Mouse (Mus musculus): Measurements from ENCODE around the gene Atg101.
A peak's percentile ranks its signal among the peaks of the same experiment; 100 is the strongest.

Atg101 gene

GRCm38 (mm10) chr15:101283183-101283910, 725 bp upstream of the Atg101 start:
- peak in 1 of 2 experiments; percentile 72 for DNase-seq (ENCODE audit: low spot score in 2 of 2)

DNA sequence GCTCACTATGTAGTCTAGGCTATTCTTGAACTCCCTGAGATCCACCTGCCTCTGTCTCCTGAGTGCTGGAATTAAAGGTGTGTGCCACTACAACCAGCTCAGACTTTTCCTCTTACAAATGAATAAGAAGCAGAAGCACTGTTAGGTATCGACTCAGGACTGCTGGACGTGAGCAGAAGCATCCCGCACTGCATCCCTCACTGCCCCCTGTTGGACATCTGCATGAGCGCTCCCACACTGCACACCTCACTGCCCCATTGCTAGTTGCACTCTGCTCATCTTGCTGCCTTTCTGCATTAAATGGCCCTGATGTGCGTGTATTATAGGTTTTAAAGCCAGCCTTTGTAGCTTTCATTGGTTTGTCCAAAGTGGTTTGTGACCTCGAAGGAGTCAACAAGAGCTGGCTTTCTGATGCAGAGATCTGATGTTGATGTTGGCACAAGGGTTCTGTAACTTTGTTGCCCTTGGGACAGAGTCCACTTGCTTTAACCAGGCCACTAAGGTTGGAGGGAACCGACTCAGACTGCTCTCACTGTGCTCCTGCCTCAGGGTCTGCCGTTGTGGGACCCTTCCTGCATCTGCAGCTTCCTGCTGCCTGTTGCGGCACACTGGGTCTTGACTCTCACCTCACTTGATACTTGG, 2.2 kb downstream of the Atg101 start:
- DNase-seq (ENCODE audit: low spot score in 2 of 2) = no peak

GRCm38 (mm10) chr15:101287361-101287760, 3.3 kb downstream of the Atg101 start:
- no peak for DNase-seq (ENCODE audit: low spot score in 2 of 2)

- DNase-seq (ENCODE audit: low spot score in 2 of 2) = no peak
Observed at GRCm38 (mm10) chr15:101290354-101290753, 6.3 kb downstream of the Atg101 start.

- DNase-seq (ENCODE audit: low spot score in 2 of 2) = no peak
Observed at GRCm38 (mm10) chr15:101292012-101292411, 7.9 kb downstream of the Atg101 start.

DNA sequence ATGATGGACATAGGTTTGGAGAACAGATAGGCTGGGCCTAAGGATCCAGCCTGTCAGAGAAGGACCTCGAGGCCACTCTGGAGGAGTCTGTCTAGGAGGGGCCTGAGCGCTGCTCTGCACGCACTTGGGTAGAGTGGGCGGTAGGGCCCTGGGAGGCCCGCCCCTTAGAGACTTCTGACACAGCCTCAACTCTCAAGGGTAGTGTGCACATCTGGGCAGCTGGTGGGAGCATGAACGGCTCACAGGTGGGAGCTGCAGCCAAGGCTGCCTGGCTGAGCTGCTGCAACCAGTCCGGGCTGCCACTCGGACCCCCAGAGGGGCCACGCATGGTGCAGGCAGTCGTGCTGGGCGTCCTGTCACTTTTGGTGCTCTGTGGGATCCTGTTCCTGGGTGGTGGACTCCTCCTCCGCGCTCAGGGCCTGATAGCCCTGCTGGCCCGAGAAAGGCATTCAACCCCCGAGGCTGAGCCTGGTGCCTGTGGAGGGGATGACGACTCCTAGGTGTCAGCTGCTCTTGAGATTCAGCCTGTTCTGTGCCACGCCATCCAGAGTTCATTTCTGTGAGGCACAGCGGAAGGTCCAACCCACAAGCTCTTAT, 9.1 kb downstream of the Atg101 start, which contains the start of gene 6030408B16Rik:
TSS of gene 6030408B16Rik (plus strand) at position 188 of the 597 bp plus-strand sequence.
- no peak for DNase-seq (ENCODE audit: low spot score in 2 of 2)

GRCm38 (mm10) chr15:101294028-101294894, 10.2 kb downstream of the Atg101 start:
- DNase-seq (ENCODE audit: low spot score in 2 of 2) = no peak

GRCm38 (mm10) chr15:101295106-101295505, 11.0 kb downstream of the Atg101 start:
- peak; percentile 67 to 68 for DNase-seq (ENCODE audit: low spot score in 2 of 2)

- no peak for DNase-seq (ENCODE audit: low spot score in 2 of 2)
Observed at GRCm38 (mm10) chr15:101295616-101296015, 11.5 kb downstream of the Atg101 start.

DNA sequence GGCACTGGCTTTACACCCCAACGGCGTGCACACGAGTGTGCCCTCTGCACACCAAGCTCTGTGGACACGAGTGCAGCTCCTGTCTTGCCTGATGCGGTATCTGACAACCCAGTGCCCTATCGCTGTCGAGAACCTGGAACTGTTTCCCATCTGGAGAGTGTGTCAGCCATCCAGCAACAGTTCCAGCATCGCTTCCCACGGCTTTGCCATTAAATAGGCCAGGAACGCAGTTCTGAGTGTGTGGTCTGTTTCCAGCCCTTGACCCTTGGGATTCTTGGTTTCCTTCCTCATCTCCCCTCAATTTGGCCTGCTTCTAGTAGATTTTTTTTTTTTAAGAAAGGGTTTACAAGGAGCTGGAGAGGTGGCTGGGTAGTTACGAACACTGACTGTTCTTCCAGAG, 12.0 kb downstream of the Atg101 start:
- DNase-seq (ENCODE audit: low spot score in 2 of 2) = no peak

DNA sequence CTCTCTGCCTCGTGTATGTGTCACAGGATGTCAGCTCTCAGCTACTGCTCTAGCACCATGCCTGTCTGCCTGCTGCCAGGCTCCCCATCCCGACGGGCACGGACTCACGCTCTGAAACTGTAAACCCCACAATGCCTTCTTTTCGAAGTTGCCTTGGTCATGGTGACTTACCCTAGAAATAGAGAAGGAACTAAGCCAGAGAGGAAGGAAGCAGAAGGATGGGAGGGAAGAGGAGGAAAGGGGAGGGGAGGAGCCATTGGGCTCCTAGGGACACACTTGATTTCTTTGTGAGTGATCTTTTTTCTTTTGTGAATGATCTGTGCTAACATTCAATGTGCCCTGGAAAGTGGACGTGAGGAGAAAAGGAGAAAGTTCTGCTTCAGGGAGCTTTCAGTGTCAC, 13.9 kb downstream of the Atg101 start:
- DNase-seq (ENCODE audit: low spot score in 2 of 2) = no peak

- no peak for DNase-seq (ENCODE audit: low spot score in 2 of 2)
Observed at GRCm38 (mm10) chr15:101298550-101298949, 14.5 kb downstream of the Atg101 start.

DNA sequence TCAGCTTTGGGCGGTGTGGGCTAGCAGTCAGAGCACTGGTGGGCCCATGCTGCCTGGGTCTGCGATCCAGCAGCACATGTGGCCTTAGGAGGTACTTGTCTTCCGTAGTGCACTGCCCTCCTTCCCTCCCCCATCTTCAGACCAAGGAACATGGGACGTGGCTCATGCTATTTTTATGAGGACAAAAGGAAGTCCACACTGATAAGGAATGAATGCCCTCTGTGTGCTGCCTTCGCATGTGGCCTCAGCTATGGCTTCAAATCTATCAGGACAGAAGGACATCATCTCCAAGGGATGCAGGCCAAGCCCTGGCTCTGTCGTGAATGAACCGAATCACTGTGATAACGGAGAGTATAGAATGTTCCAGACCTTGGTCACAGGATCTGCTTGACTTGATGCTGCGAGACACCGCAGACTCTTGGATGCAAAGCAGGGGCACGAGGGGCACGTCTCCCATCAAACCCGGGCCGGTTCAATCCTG, 15.4 kb downstream of the Atg101 start:
- no peak for DNase-seq (ENCODE audit: low spot score in 2 of 2)

DNA sequence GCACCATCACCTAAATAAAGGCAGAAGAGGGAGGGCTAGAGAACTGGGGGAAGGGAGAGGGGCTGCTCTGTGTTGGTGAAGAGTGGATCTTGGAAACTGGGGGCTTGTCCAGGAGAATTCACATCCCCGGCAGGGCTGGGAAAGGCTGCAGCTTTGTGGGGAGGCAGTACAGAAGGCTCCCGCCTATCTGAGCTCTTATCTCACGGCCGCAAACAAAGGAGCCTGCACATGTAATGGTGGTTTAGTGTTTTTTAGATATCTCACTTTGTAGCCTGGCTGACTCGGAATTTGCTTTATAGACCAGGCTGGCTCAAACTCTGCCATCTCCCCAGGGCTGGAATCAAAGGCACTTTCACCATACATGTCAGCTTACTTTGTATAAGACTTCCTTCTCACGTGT, 16.1 kb downstream of the Atg101 start:
- DNase-seq (ENCODE audit: low spot score in 2 of 2) = no peak

- DNase-seq (ENCODE audit: low spot score in 2 of 2) = no peak
Observed at GRCm38 (mm10) chr15:101302201-101302600, 18.1 kb downstream of the Atg101 start.

DNA sequence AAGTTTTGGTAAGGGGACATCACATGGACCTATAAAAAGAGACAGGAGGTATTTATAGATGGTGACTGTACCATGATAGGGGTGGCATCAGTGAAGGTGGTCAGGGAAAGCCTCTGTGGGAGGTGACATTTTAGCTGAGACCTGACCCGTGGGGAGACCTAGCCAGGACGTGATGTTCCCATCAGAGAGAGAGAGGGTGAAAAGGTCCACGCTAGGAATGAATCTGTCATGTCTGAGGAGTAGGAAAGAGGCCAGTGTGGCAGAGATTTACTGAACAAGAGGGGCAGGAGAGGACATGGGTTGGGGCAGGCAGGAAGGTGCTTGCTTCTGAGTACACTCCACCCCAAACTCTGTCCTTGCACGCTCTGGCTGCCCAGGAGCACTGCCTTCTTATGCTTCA, 19.8 kb downstream of the Atg101 start:
- no peak for DNase-seq (ENCODE audit: low spot score in 2 of 2)

- no peak for DNase-seq (ENCODE audit: low spot score in 2 of 2)
Observed at GRCm38 (mm10) chr15:101306459-101306858, 22.4 kb downstream of the Atg101 start.

- DNase-seq (ENCODE audit: low spot score in 2 of 2) = peak; percentile 71 to 74
Observed at GRCm38 (mm10) chr15:101308440-101309348, 24.6 kb downstream of the Atg101 start.

DNA sequence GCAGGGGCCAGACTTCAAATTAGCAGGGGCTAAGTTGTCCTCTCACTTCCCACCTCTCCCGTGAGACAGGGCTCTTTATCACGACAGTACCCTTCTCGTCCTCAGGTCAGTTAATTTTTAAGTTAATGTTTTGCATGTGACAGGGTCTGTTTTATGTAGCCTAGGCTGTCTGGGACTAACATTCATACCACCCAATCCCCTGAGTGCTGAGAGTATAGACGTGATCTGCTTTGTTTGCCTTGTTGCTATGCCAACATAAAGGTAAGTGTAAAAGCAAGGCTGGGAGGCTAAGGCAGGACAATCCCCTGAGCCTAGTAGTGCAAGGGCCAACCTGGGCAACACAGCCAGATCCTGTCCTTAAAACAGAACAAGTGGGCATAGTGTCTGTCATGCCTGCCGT, 25.4 kb downstream of the Atg101 start:
- no peak for DNase-seq (ENCODE audit: low spot score in 2 of 2)

- no peak for DNase-seq (ENCODE audit: low spot score in 2 of 2)
Observed at GRCm38 (mm10) chr15:101311087-101311770, 27.2 kb downstream of the Atg101 start.
